Mouse (Mus musculus) hindbrain, embryonic 11.5 days (tissue): ENCODE measurements around the gene Gm42688. TPM values are rescaled to one million over a fixed set of nuclear protein-coding genes. Genes with fewer than 3 reads are reported as not detected.

Source experiments
- ATAC-seq: fragments of 200-750 bp; cut with Nextera tagmentation; 2 replicates; pipeline ENCODE4 v1.8.0; 2017; ENCODE audit warnings: mild to moderate bottlenecking, moderate TSS enrichment, moderate library complexity; ENCODE audit not compliant: low FRiP score
- DNase-seq: peaks from one replicate; pipeline ENCODE4 v3.0.0-alpha.2; 2015; ENCODE audit warnings: low spot score
- H3K27ac ChIP-seq: fragments of 300-500 bp; sonication (generic); 2 replicates; pipeline ENCODE4 v1.5.1; 2014; ENCODE audit warnings: mild to moderate bottlenecking, low read depth, low read length
- H3K27me3 ChIP-seq: fragments of 300-500 bp; sonication (generic); 2 replicates; pipeline ENCODE4 v1.6.1; 2014; ENCODE audit warnings: mild to moderate bottlenecking, low read length, moderate library complexity, mixed read lengths; ENCODE audit not compliant: control insufficient read depth, insufficient read depth
- H3K36me3 ChIP-seq: fragments of 300-500 bp; sonication (generic); 2 replicates; pipeline ENCODE4 v1.6.1; 2014; ENCODE audit warnings: mild to moderate bottlenecking, low read length, moderate library complexity, mixed read lengths; ENCODE audit not compliant: control insufficient read depth, insufficient read depth
- H3K4me1 ChIP-seq: fragments of 300-500 bp; sonication (generic); replicated peaks from 2 replicates; pipeline ENCODE4 v1.6.1; 2014; ENCODE audit warnings: low read length, mixed read lengths; ENCODE audit not compliant: control insufficient read depth, insufficient read depth
- H3K4me2 ChIP-seq: fragments of 300-500 bp; sonication (generic); replicated peaks from 2 replicates; pipeline ENCODE4 v1.6.1; 2014; ENCODE audit warnings: mild to moderate bottlenecking, low read depth, low read length
- H3K4me3 ChIP-seq: fragments of 300-500 bp; sonication (generic); 2 replicates; pipeline ENCODE4 v1.5.1; 2014; ENCODE audit warnings: low read depth, low read length
- H3K9ac ChIP-seq: fragments of 300-500 bp; sonication (generic); 2 replicates; pipeline ENCODE4 v1.6.1; 2014; ENCODE audit warnings: low read depth, low read length
- H3K9me3 ChIP-seq: fragments of 300-500 bp; sonication (generic); 2 replicates; pipeline ENCODE4 v1.6.1; 2016; ENCODE audit warnings: low read length; ENCODE audit not compliant: control insufficient read depth
- WGBS: fragments of 180-500 bp; shearing (Covaris S2); extraction: QIAGEN DNeasy Blood & Tissue Kit; methylation state at CpG from one replicate; pipeline ENCODE4 v1.1.7; 2014; 5-methylcytosine and 5-hydroxymethylcytosine counted together
- polyA plus RNA-seq: library from polyadenylated mRNA; unstranded; fragments of >200 nt; fragmentation: Nextera tagmentation; extraction: Ambion mirVana; gene quantifications from 2 replicates; pipeline ENCODE4 v1.2.1, GENCODE M21; 2014

Gm42688 gene
- polyA plus RNA-seq, 1 experiment from 2014 or later = 1.9 TPM

DNA sequence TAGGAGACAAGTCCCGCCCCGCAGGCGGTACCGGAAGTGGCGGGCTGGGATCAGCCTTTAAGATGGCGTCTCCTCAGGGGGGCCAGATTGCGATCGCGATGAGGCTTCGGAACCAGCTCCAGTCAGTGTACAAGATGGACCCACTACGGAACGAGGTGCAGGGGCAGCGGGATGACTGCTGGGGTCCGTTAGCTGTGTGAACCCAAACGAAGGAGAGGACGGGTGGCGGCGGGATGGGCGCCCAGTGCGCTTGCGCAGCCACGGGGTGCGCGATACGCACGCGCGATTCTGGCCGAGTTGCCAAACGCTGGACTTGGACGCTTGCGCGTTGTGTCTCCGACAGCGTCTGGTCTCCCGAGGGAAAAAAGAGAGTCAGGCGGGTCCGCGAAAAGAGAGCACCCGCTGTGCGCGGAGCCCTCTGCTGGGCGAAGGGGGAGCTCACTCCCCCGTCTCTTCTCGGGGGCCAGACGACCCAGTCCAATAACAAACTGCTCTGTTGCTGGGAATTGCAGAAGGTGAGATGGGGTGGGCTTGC lies 23.0 kb upstream of the Gm42688 start:
- H3K9me3 ChIP-seq = no peaks in the 10 kb centered on the region
- ATAC-seq (peak; percentile 93), DNase-seq (peak; percentile 100)
- H3K4me1 ChIP-seq = no peaks in the 10 kb centered on the region
- WGBS = under 1% methylated on average over 46 of the region's 46 CpGs
- H3K27ac ChIP-seq = peak overlapping the region; percentile 83
- H3K36me3 ChIP-seq = no peaks in the 10 kb centered on the region
- peaks cover 34% of the 10 kb centered on the region for H3K27me3 ChIP-seq
- peak overlapping the region; percentile 78 for H3K9ac ChIP-seq
- H3K4me2 ChIP-seq = peak overlapping the region; percentile 55
- H3K4me3 ChIP-seq = peak overlapping the region; percentile 77

- no peak for DNase-seq
- H3K27ac ChIP-seq = no peak overlapping the region
- peaks cover 37% of the 10 kb centered on the region for H3K27me3 ChIP-seq
- H3K9ac ChIP-seq = no peak overlapping the region
- no peaks in the 10 kb centered on the region for H3K9me3 ChIP-seq
- no peak overlapping the region for H3K4me2 ChIP-seq
- no peak overlapping the region for H3K4me3 ChIP-seq
- no peaks in the 10 kb centered on the region for H3K36me3 ChIP-seq
- H3K4me1 ChIP-seq = no peaks in the 10 kb centered on the region
- ATAC-seq = no peak
- 97% methylated on average over 5 of the region's 5 CpGs for WGBS
Measured at GRCm38 (mm10) chr6:83080210-83080609, 21.2 kb upstream of the Gm42688 start.

DNA sequence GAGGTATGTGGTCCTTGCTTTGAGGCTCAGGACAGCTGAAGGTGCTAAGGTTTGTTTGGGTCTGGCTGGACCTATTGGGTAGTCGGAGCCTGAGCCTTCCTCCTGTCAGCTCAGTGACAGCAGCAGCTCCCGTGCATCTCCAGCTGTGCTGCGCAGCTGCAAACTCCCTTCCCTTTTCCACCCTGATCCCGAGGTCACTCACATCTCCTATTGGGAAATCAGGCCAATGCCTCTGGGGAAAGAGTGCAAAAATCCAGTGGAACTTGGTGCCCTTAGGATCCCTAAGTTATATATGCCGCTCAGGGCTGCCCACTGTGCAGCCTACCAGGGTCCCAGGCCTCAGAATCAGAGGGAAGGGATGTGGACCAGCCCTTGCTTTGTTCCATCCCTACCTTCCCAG lies 17.9 kb upstream of the Gm42688 start:
- Histone ChIP-seq H3K36me3 (no peaks in the 10 kb centered on the region), H3K4me3 (no peak overlapping the region), H3K27me3 (peaks cover 58% of the 10 kb centered on the region), H3K4me1 (peaks cover 4% of the 10 kb centered on the region; the same call in 1 of the 2 replicates), H3K9ac (no peak overlapping the region), H3K4me2 (no peak overlapping the region), H3K9me3 (no peaks in the 10 kb centered on the region), H3K27ac (no peak overlapping the region)
- WGBS = 5% methylated on average over 5 of the region's 5 CpGs
- DNase-seq (no peak), ATAC-seq (no peak)

- Histone ChIP-seq H3K9me3 (no peaks in the 10 kb centered on the region), H3K9ac (no peak overlapping the region), H3K4me3 (no peak overlapping the region), H3K27me3 (peaks cover 65% of the 10 kb centered on the region), H3K4me2 (no peak overlapping the region), H3K27ac (no peak overlapping the region), H3K36me3 (no peaks in the 10 kb centered on the region), H3K4me1 (peaks cover 4% of the 10 kb centered on the region; the same call in 1 of the 2 replicates)
- ATAC-seq (0 out of 2 replicates have a peak, but pooled peaks have one; percentile 13), DNase-seq (no peak)
- 6% methylated on average over 6 of the region's 6 CpGs for WGBS
Measured at GRCm38 (mm10) chr6:83084477-83084876, 16.9 kb upstream of the Gm42688 start.

DNA sequence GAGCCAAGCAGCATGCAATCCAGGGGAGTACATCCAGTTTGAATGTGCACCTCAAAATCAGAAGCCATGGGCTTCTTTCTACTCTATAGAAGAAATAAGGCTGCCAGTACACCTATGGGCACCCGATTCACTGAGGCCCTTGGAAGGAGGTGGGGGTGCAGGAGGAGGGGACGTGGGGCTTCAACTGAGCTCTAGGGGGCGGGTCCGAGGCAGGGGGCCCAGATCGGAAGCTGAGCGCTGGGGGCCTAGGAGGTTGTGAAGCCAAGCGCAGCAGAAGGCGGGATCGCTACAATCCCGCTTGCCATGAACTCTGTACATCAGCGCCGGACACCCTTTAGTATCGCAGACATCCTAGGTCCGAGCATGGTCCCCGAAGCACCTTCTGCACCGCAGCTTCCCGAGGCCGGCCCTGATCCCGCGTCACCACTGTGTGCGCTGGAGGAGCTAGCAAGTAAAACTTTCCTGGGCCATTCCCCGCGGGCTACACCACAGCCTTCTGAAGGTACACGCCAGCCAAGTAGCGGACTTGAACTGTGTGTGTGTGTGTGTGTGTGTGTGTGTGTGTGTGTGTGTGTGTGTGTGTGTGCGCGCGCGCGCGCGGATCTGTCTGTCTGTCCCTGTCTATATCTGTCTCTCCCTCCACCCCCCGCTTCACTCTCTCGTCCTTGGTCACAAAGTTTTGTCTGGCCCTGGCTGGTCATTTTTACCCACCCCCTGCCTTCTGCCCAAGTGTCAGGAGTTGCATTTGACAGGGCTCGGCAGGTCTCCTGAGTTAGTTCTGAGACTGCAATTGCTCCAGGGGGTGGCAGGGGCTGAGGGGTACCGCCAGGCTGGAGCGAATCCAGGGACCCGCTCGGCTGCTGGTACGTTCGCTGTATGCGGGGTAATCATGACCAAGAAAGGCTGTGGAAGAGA lies 15.0 kb upstream of the Gm42688 start, which contains the start of gene Lbx2:
Gene Lbx2, plus strand, starts transcription at position 247 of the 915 bp plus-strand sequence.
- DNase-seq (no peak), ATAC-seq (no peak)
- H3K4me3 ChIP-seq = no peak within 1 kb of the TSS; the same call in 1 of the 2 replicates
- peaks cover 70% of the 10 kb centered on the region for H3K27me3 ChIP-seq
- H3K9me3 ChIP-seq = no peaks in the 10 kb centered on the region
- 3% methylated on average over 28 of the region's 42 CpGs for WGBS
- peaks cover 4% of the 10 kb centered on the region; the same call in 1 of the 2 replicates for H3K4me1 ChIP-seq
- no peaks in the 10 kb centered on the region for H3K36me3 ChIP-seq
- no peak within 1 kb of the TSS; the same call in 1 of the 2 replicates for H3K4me2 ChIP-seq
- no peak within 1 kb of the TSS for H3K27ac ChIP-seq
- no peak within 1 kb of the TSS for H3K9ac ChIP-seq

- no peaks in the 10 kb centered on the region for H3K36me3 ChIP-seq
- no peak overlapping the region for H3K27ac ChIP-seq
- H3K4me1 ChIP-seq = peaks cover 4% of the 10 kb centered on the region; the same call in 1 of the 2 replicates
- peak overlapping the region; percentile 37 for H3K4me2 ChIP-seq
- 2% methylated on average over 47 of the region's 47 CpGs for WGBS
- DNase-seq (peak; percentile 56), ATAC-seq (no peak)
- H3K9ac ChIP-seq = no peak overlapping the region
- no peaks in the 10 kb centered on the region for H3K9me3 ChIP-seq
- peaks cover 68% of the 10 kb centered on the region for H3K27me3 ChIP-seq
- peak overlapping the region; percentile 23 for H3K4me3 ChIP-seq
Measured at GRCm38 (mm10) chr6:83087205-83087925, 14.1 kb upstream of the Gm42688 start.

- H3K9ac ChIP-seq = no peak overlapping the region
- H3K27ac ChIP-seq = no peak overlapping the region
- 5% methylated on average over 9 of the region's 9 CpGs for WGBS
- no peak overlapping the region for H3K4me2 ChIP-seq
- DNase-seq (no peak), ATAC-seq (no peak)
- H3K36me3 ChIP-seq = no peaks in the 10 kb centered on the region
- peak overlapping the region; percentile 23 for H3K4me3 ChIP-seq
- peaks cover 63% of the 10 kb centered on the region for H3K27me3 ChIP-seq
- peaks cover 4% of the 10 kb centered on the region; the same call in 1 of the 2 replicates for H3K4me1 ChIP-seq
- no peaks in the 10 kb centered on the region for H3K9me3 ChIP-seq
Measured at GRCm38 (mm10) chr6:83087926-83088260, 13.5 kb upstream of the Gm42688 start.

DNA sequence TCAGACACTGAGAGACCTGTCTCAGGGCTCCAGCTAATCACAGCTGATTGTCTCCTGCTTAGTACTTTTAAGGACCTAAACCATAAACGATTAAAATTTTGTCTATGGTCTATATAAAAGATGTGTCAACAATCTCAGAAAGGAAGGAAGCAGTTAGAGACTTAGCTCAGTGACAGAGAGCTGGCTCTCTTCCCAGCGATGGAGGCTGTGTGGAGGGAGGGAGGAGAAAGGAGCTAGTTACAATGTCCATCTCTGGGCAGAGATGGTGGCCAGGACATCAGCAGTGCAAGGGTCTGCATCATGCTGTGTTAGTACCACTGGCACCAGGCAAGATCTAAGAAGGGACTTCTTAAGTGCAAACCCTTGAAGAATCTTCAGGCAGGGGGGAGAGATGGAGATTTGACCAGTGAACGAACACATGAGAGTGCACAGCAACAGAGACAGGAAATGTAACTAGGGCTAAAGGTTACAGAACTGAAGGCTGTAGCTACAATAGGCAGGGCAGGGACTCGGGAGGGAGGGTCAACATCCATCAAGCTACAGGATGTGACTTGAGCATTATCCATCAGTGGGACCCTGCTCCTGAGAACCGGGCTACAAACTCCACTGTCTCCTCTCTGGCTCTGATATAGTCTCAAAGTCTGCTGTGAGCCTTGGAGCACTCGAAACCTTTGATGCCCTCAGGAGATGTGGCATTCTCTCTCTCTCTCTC lies 8.8 kb upstream of the Gm42688 start:
- 48% methylated on average over 6 of the region's 6 CpGs for WGBS
- Histone ChIP-seq H3K27me3 (peaks cover 21% of the 10 kb centered on the region), H3K9me3 (no peaks in the 10 kb centered on the region), H3K27ac (no peak overlapping the region), H3K4me2 (no peak overlapping the region), H3K36me3 (no peaks in the 10 kb centered on the region), H3K4me3 (no peak overlapping the region), H3K9ac (no peak overlapping the region), H3K4me1 (peaks cover under 1% of the 10 kb centered on the region; the same call in 1 of the 2 replicates)
- DNase-seq = no peak
- no peak for ATAC-seq
